Mouse (Mus musculus): ENCODE results near the gene Phex. TPM values are rescaled to one million over a fixed set of nuclear protein-coding genes. Genes with fewer than 3 reads are reported as not detected.

Phex gene
- polyA plus RNA-seq, 1 experiment = not detected

GRCm38 (mm10) chrX:157404919-157405318, 10.2 kb downstream of the Phex start:
- TF ChIP-seq CTCF (IDR thresholded peaks at IDR 0.05; ENCODE audit: extremely low read depth, insufficient read length, insufficient replicate concordance, low read depth, low read length) (no peak), POLR2A (IDR thresholded peaks at IDR 0.05; ENCODE audit: low read depth, low read length) (no peak)
- Histone ChIP-seq H3K27me3 (ENCODE audit: control insufficient read depth, insufficient read depth, low read length) (no peaks in the 10 kb centered on the region), H3K36me3 (ENCODE audit: control insufficient read depth, insufficient read depth, low read length) (no peaks in the 10 kb centered on the region), H3K4me3 (ENCODE audit: low read depth, low read length) (no peak overlapping the region), H3K27ac (ENCODE audit: insufficient read depth, low read depth, low read length) (no peak overlapping the region), H3K4me1 (ENCODE audit: control insufficient read depth, insufficient read depth, insufficient read length, low read length) (no peaks in the 10 kb centered on the region)
- 71% methylated on average over 6 of the region's 6 CpGs for WGBS

GRCm38 (mm10) chrX:157391241-157391640, 23.9 kb downstream of the Phex start:
- H3K4me3 ChIP-seq (ENCODE audit: low read depth, low read length) = no peak overlapping the region
- H3K4me1 ChIP-seq (ENCODE audit: control insufficient read depth, insufficient read depth, insufficient read length, low read length) = no peaks in the 10 kb centered on the region
- no peak overlapping the region for H3K27ac ChIP-seq (ENCODE audit: insufficient read depth, low read depth, low read length)
- no peaks in the 10 kb centered on the region for H3K36me3 ChIP-seq (ENCODE audit: control insufficient read depth, insufficient read depth, low read length)
- no peaks in the 10 kb centered on the region for H3K27me3 ChIP-seq (ENCODE audit: control insufficient read depth, insufficient read depth, low read length)
- WGBS = 47% methylated on average over 2 of the region's 2 CpGs
- TF ChIP-seq CTCF (IDR thresholded peaks at IDR 0.05; ENCODE audit: extremely low read depth, insufficient read length, insufficient replicate concordance, low read depth, low read length) (no peak), POLR2A (IDR thresholded peaks at IDR 0.05; ENCODE audit: low read depth, low read length) (no peak)

DNA sequence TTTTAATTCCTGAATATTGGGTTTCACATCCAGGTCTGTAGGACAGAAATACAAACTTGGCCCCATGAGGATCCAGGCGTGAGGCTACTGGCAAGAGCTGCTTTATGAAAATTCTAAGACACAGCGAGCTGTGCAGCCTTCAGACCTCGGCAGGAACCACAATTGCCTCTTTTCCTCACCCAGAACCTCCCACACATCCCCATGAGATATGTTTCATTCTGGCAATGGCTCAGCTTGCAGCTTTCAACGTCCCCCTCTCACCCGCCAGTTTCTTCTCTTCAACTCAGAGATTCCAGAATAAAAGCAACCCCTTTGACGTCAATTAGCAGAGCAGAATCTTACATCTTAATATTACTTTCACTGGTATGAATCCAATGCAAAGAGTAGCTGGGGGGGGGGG, 25.0 kb downstream of the Phex start:
- WGBS = 78% methylated on average over 6 of the region's 6 CpGs
- Histone ChIP-seq H3K27me3 (ENCODE audit: control insufficient read depth, insufficient read depth, low read length) (no peaks in the 10 kb centered on the region), H3K4me3 (ENCODE audit: low read depth, low read length) (no peak overlapping the region), H3K36me3 (ENCODE audit: control insufficient read depth, insufficient read depth, low read length) (no peaks in the 10 kb centered on the region), H3K4me1 (ENCODE audit: control insufficient read depth, insufficient read depth, insufficient read length, low read length) (no peaks in the 10 kb centered on the region), H3K27ac (ENCODE audit: insufficient read depth, low read depth, low read length) (no peak overlapping the region)
- TF ChIP-seq POLR2A (IDR thresholded peaks at IDR 0.05; ENCODE audit: low read depth, low read length) = no peak
- no peak for TF ChIP-seq CTCF (IDR thresholded peaks at IDR 0.05; ENCODE audit: extremely low read depth, insufficient read length, insufficient replicate concordance, low read depth, low read length)

- TF ChIP-seq POLR2A (IDR thresholded peaks at IDR 0.05; ENCODE audit: low read depth, low read length) (no peak), CTCF (IDR thresholded peaks at IDR 0.05; ENCODE audit: extremely low read depth, insufficient read length, insufficient replicate concordance, low read depth, low read length) (no peak)
- WGBS = 92% methylated on average over 3 of the region's 3 CpGs
- H3K4me1 ChIP-seq (ENCODE audit: control insufficient read depth, insufficient read depth, insufficient read length, low read length) = no peaks in the 10 kb centered on the region
- H3K27ac ChIP-seq (ENCODE audit: insufficient read depth, low read depth, low read length) = no peak overlapping the region
- no peak overlapping the region for H3K4me3 ChIP-seq (ENCODE audit: low read depth, low read length)
- H3K27me3 ChIP-seq (ENCODE audit: control insufficient read depth, insufficient read depth, low read length) = no peaks in the 10 kb centered on the region
- no peaks in the 10 kb centered on the region for H3K36me3 ChIP-seq (ENCODE audit: control insufficient read depth, insufficient read depth, low read length)
Observed at GRCm38 (mm10) chrX:157388419-157388818, 26.7 kb downstream of the Phex start.

- no peak overlapping the region for H3K27ac ChIP-seq (ENCODE audit: insufficient read depth, low read depth, low read length)
- 89% methylated on average over 5 of the region's 5 CpGs for WGBS
- no peaks in the 10 kb centered on the region for H3K27me3 ChIP-seq (ENCODE audit: control insufficient read depth, insufficient read depth, low read length)
- no peak for TF ChIP-seq POLR2A (IDR thresholded peaks at IDR 0.05; ENCODE audit: low read depth, low read length)
- no peak for TF ChIP-seq CTCF (IDR thresholded peaks at IDR 0.05; ENCODE audit: extremely low read depth, insufficient read length, insufficient replicate concordance, low read depth, low read length)
- H3K36me3 ChIP-seq (ENCODE audit: control insufficient read depth, insufficient read depth, low read length) = no peaks in the 10 kb centered on the region
- no peaks in the 10 kb centered on the region for H3K4me1 ChIP-seq (ENCODE audit: control insufficient read depth, insufficient read depth, insufficient read length, low read length)
- H3K4me3 ChIP-seq (ENCODE audit: low read depth, low read length) = no peak overlapping the region
Observed at GRCm38 (mm10) chrX:157387025-157387424, 28.1 kb downstream of the Phex start.

DNA sequence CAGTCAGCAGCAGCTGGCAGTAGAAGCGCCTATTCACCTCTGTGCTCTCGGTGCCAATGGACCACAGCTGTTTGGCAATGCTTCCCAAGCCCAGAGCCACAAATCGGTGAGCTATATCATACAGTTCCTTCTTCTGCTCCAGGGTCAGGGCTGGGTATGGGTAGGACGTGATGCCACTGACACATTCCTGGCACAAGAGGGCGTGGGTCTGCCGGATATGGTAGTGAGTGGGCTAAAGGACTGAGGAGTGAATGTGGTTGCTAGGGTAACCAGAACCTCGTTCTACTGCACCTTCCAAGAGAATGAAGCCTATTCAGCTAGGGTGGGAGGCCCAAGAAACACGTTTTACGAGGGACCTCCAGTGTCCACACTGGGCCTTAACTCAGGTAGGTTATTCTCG, 36.3 kb downstream of the Phex start:
- H3K4me1 ChIP-seq (ENCODE audit: control insufficient read depth, insufficient read depth, insufficient read length, low read length) = no peaks in the 10 kb centered on the region
- no peak overlapping the region for H3K27ac ChIP-seq (ENCODE audit: insufficient read depth, low read depth, low read length)
- no peaks in the 10 kb centered on the region for H3K27me3 ChIP-seq (ENCODE audit: control insufficient read depth, insufficient read depth, low read length)
- WGBS = 53% methylated on average over 10 of the region's 10 CpGs
- H3K4me3 ChIP-seq (ENCODE audit: low read depth, low read length) = no peak overlapping the region
- no peaks in the 10 kb centered on the region for H3K36me3 ChIP-seq (ENCODE audit: control insufficient read depth, insufficient read depth, low read length)
- TF ChIP-seq POLR2A (IDR thresholded peaks at IDR 0.05; ENCODE audit: low read depth, low read length) = no peak
- TF ChIP-seq CTCF (IDR thresholded peaks at IDR 0.05; ENCODE audit: extremely low read depth, insufficient read length, insufficient replicate concordance, low read depth, low read length) = no peak

- TF ChIP-seq POLR2A (IDR thresholded peaks at IDR 0.05; ENCODE audit: low read depth, low read length) (no peak), CTCF (IDR thresholded peaks at IDR 0.05; ENCODE audit: extremely low read depth, insufficient read length, insufficient replicate concordance, low read depth, low read length) (no peak)
- Histone ChIP-seq H3K4me3 (ENCODE audit: low read depth, low read length) (no peak overlapping the region), H3K27ac (ENCODE audit: insufficient read depth, low read depth, low read length) (no peak overlapping the region), H3K27me3 (ENCODE audit: control insufficient read depth, insufficient read depth, low read length) (no peaks in the 10 kb centered on the region), H3K4me1 (ENCODE audit: control insufficient read depth, insufficient read depth, insufficient read length, low read length) (no peaks in the 10 kb centered on the region), H3K36me3 (ENCODE audit: control insufficient read depth, insufficient read depth, low read length) (no peaks in the 10 kb centered on the region)
- WGBS = 35% methylated on average over 1 of the region's 1 CpGs
Observed at GRCm38 (mm10) chrX:157377456-157377855, 37.7 kb downstream of the Phex start.

GRCm38 (mm10) chrX:157373873-157374272, 41.2 kb downstream of the Phex start:
- 55% methylated on average over 3 of the region's 3 CpGs for WGBS
- Histone ChIP-seq H3K27me3 (ENCODE audit: control insufficient read depth, insufficient read depth, low read length) (no peaks in the 10 kb centered on the region), H3K27ac (ENCODE audit: insufficient read depth, low read depth, low read length) (no peak overlapping the region), H3K4me3 (ENCODE audit: low read depth, low read length) (no peak overlapping the region), H3K4me1 (ENCODE audit: control insufficient read depth, insufficient read depth, insufficient read length, low read length) (no peaks in the 10 kb centered on the region), H3K36me3 (ENCODE audit: control insufficient read depth, insufficient read depth, low read length) (no peaks in the 10 kb centered on the region)
- TF ChIP-seq CTCF (IDR thresholded peaks at IDR 0.05; ENCODE audit: extremely low read depth, insufficient read length, insufficient replicate concordance, low read depth, low read length) (no peak), POLR2A (IDR thresholded peaks at IDR 0.05; ENCODE audit: low read depth, low read length) (no peak)
